8 mouse cellular contexts compared by ENCODE assay signal in the genomic region with DNA sequence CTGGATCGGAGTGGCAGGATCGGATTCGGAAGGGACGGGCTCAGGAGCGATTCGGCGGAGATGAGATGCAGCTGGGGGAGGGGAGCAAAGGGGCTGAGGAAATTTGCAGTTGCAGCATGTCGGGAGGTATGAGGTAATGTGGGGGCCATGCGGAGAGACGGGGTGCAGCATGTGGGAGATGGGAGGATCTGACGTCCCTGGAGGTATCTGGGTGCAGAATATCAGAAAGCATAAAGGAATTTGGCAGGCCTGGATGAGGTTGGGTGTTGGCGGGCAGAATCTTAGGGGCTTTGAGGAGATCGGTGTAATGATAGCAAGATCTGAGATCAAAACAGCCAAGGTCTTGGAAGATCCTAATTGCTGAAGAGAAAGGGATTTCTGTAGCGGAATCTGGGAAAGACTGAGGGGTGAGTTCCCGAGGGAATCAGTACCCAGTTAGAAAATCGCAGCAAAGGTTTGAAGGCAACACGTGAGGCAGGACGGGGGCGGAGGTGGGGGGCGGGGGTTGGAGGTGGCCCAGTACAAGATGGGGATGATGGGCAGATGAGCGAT. TPM values are rescaled to one million over a fixed set of nuclear protein-coding genes. Genes with fewer than 3 reads are reported as not detected.
DNase-seq lines count a peak whose midpoint lies in the region; ATAC-seq and TF ChIP-seq lines count a peak whose summit lies in the region.

No protein-coding gene starts in this region.

- H3K36me3 ChIP-seq in heart, embryonic 12.5 days: no peaks in the 10 kb centered on the region
- peaks cover 4% of the 10 kb centered on the region for H3K36me3 ChIP-seq in C2C12 (ENCODE audit: control insufficient read depth, insufficient read depth)
- no peaks in the 10 kb centered on the region for H3K36me3 ChIP-seq in hindbrain, embryonic 16.5 days (ENCODE audit: control insufficient read depth, insufficient read depth, low read length)
- no peaks in the 10 kb centered on the region for H3K36me3 ChIP-seq in midbrain, embryonic 14.5 days (ENCODE audit: control insufficient read depth, insufficient read depth, low read length)

- peak overlapping the region; percentile 94 for H3K9ac ChIP-seq in heart, embryonic 12.5 days
- H3K9ac ChIP-seq in hindbrain, embryonic 16.5 days (ENCODE audit: low read depth, low read length): peak overlapping the region; percentile 87
- H3K9ac ChIP-seq in midbrain, embryonic 14.5 days (replicated peaks; ENCODE audit: low read length): peak overlapping the region; percentile 80

- no peaks in the 10 kb centered on the region for H3K9me3 ChIP-seq in heart, embryonic 12.5 days (replicated peaks)
- no peaks in the 10 kb centered on the region for H3K9me3 ChIP-seq in hindbrain, embryonic 16.5 days (ENCODE audit: control insufficient read depth, low read length)
- H3K9me3 ChIP-seq in midbrain, embryonic 14.5 days (ENCODE audit: control insufficient read depth, low read length): no peaks in the 10 kb centered on the region

- intact Hi-C loops in heart, postnatal 10 days (cut with DNase I): no loop called here

- ATAC-seq in heart, embryonic 12.5 days (ENCODE audit: insufficient number of reproducible peaks, low FRiP score): peak; percentile 67
- ATAC-seq in hindbrain, embryonic 16.5 days: peak; percentile 90
- ATAC-seq in midbrain, embryonic 14.5 days (ENCODE audit: low FRiP score, low TSS enrichment): peak; percentile 87

- peak overlapping the region; percentile 67 for H3ac ChIP-seq in C2C12 (ENCODE audit: control insufficient read depth, insufficient read length, low read depth)

- peaks cover 41% of the 10 kb centered on the region for H3K4me1 ChIP-seq in heart, embryonic 12.5 days (replicated peaks)
- peaks cover 7% of the 10 kb centered on the region for H3K4me1 ChIP-seq in brown adipose tissue, adult 24 weeks (ENCODE audit: control insufficient read depth, insufficient read depth, insufficient read length, low read length)
- peaks cover 19% of the 10 kb centered on the region for H3K4me1 ChIP-seq in hindbrain, embryonic 16.5 days (ENCODE audit: control insufficient read depth, insufficient read depth, low read depth, low read length)
- peaks cover 20% of the 10 kb centered on the region for H3K4me1 ChIP-seq in midbrain, embryonic 14.5 days (ENCODE audit: control insufficient read depth, insufficient read depth, low read length)

- WGBS in heart, embryonic 12.5 days: under 1% methylated on average over 21 of the region's 21 CpGs
- WGBS in hindbrain, embryonic 16.5 days: under 1% methylated on average over 21 of the region's 21 CpGs
- under 1% methylated on average over 21 of the region's 21 CpGs for WGBS in midbrain, embryonic 14.5 days

- H3K79me2 ChIP-seq in C2C12 (ENCODE audit: control insufficient read depth, insufficient read depth): peaks cover 54% of the 10 kb centered on the region

- no peak for TF ChIP-seq CTCF in C2C12 (IDR thresholded peaks at IDR 0.05; ENCODE audit: control insufficient read depth, insufficient read depth, insufficient read length)

- H3K27me3 ChIP-seq in heart, embryonic 12.5 days (replicated peaks): no peaks in the 10 kb centered on the region
- H3K27me3 ChIP-seq in C2C12 (ENCODE audit: control insufficient read depth, insufficient read depth, insufficient read length): no peaks in the 10 kb centered on the region
- H3K27me3 ChIP-seq in hindbrain, embryonic 16.5 days (replicated peaks; ENCODE audit: control insufficient read depth, insufficient read depth, low read length): no peaks in the 10 kb centered on the region
- no peaks in the 10 kb centered on the region for H3K27me3 ChIP-seq in midbrain, embryonic 14.5 days (ENCODE audit: control insufficient read depth, insufficient read depth, low read length)

- H3K79me3 ChIP-seq in C2C12 (ENCODE audit: low read depth): peaks cover 49% of the 10 kb centered on the region

- H3K4me3 ChIP-seq in heart, embryonic 12.5 days: peak overlapping the region; percentile 90
- H3K4me3 ChIP-seq in C2C12 (ENCODE audit: insufficient read depth, poor library complexity, severe bottlenecking): peak overlapping the region; percentile 87
- H3K4me3 ChIP-seq in brown adipose tissue, adult 24 weeks (ENCODE audit: insufficient read depth, low read depth, low read length): peak overlapping the region; percentile 84
- peak overlapping the region; percentile 66 for H3K4me3 ChIP-seq in hindbrain, embryonic 16.5 days (ENCODE audit: low read length)
- peak overlapping the region; percentile 67 for H3K4me3 ChIP-seq in midbrain, embryonic 14.5 days (replicated peaks; ENCODE audit: low read depth, low read length)

- H3K4me2 ChIP-seq in heart, embryonic 12.5 days: peak overlapping the region; percentile 88
- peak overlapping the region; percentile 54 for H3K4me2 ChIP-seq in hindbrain, embryonic 16.5 days (ENCODE audit: low read length)
- peak overlapping the region; percentile 65 for H3K4me2 ChIP-seq in midbrain, embryonic 14.5 days (ENCODE audit: low read length)

- peak overlapping the region; percentile 54; the same call in 1 of the 2 replicates for H3K27ac ChIP-seq in heart, embryonic 12.5 days (ENCODE audit: poor library complexity, severe bottlenecking)
- H3K27ac ChIP-seq in brown adipose tissue, adult 24 weeks (replicated peaks; ENCODE audit: low read depth, low read length): 0 out of 2 replicates have a peak overlapping the region, but pooled peaks have one; percentile 6
- H3K27ac ChIP-seq in hindbrain, embryonic 16.5 days (ENCODE audit: low read depth, low read length): peak overlapping the region; percentile 86
- H3K27ac ChIP-seq in midbrain, embryonic 14.5 days (replicated peaks; ENCODE audit: low read depth, low read length): peak overlapping the region; percentile 91

- no peak for DNase-seq in heart, postnatal 10 days
- DNase-seq in midbrain, embryonic 14.5 days: peak; percentile 77
- no peak for DNase-seq in spleen, adult 12 weeks (ENCODE audit: low spot score)
- DNase-seq in adrenal gland, adult 18-20 months (ENCODE audit: low spot score in 2 of 2): no peak

TF ChIP-seq in C2C12, 6 proteins besides CTCF, POLR2A, EP300 and RAD21:
- TF ChIP-seq CEBPB (IDR thresholded peaks at IDR 0.05; ENCODE audit: low read depth) (no peak), USF1 (IDR thresholded peaks at IDR 0.05; ENCODE audit: low read depth) (peak; percentile 25), MAX (IDR thresholded peaks at IDR 0.05) (no peak), MYOD1 (IDR thresholded peaks at IDR 0.05; ENCODE audit: control insufficient read depth, insufficient read length, low read depth) (no peak), FOSL1 (IDR thresholded peaks at IDR 0.05; ENCODE audit: insufficient read depth, low read length, poor library complexity, severe bottlenecking) (no peak), MYOG (IDR thresholded peaks at IDR 0.05; ENCODE audit: control insufficient read depth, extremely low read depth, insufficient read length) (no peak)

RNA-seq across cellular contexts. Expression of a gene that starts 0.4 kb away (rescaled TPM):
- polyA plus RNA-seq in heart, embryonic 12.5 days (2016; fragmentation: Nextera tagmentation; extraction: Ambion mirVana): 37.3 and 39.5 TPM in 2 replicates
- total RNA-seq in heart, postnatal 10 days (2021): 10 to 100 TPM; 19.8 to 23.6 TPM
- 24.1 TPM for polyA plus RNA-seq in C2C12 (2012; fragmentation: generic; extraction: Trizol)
- 8.1 and 8.7 TPM in 2 replicates for polyA plus RNA-seq in brown adipose tissue, adult 24 weeks (2012; ENCODE audit: insufficient read depth, insufficient read length, missing spikeins)
- polyA plus RNA-seq in hindbrain, embryonic 16.5 days (2015; fragmentation: Nextera tagmentation; extraction: Ambion mirVana): 194 and 211 TPM in 2 replicates
- polyA plus RNA-seq in midbrain, embryonic 14.5 days (2014; fragmentation: Nextera tagmentation; extraction: Ambion mirVana): 159 and 186 TPM in 2 replicates
- total RNA-seq in adrenal gland, adult 18-20 months (2021): 10 to 100 TPM; 29.2 to 33.7 TPM

Comparison
In these comparisons a context has a peak if more than half of its experiments do, and no peak if none do; other contexts are left out.
1. H3K27ac ChIP-seq: peak in every context shown above with its lines; median percentile 91 in midbrain, embryonic 14.5 days; 86 in hindbrain, embryonic 16.5 days; 54 in heart, embryonic 12.5 days; 6 in brown adipose tissue, adult 24 weeks.